Mouse (Mus musculus) intestine, postnatal 0 days (tissue): Measurements from ENCODE around the gene Prex1. TPM values are rescaled to one million over a fixed set of nuclear protein-coding genes. Genes with fewer than 3 reads are reported as not detected.

ENCODE experiments used
- ATAC-seq: fragments of 200-750 bp; cut with Nextera tagmentation; 2 replicates; pipeline ENCODE4 v1.8.0; 2017; ENCODE audit warnings: mild to moderate bottlenecking, moderate TSS enrichment, moderate library complexity
- H3K27ac ChIP-seq: fragments of 300-500 bp; sonication (generic); 2 replicates; pipeline ENCODE4 v1.5.1; 2014; ENCODE audit warnings: mild to moderate bottlenecking, low read depth, low read length, moderate library complexity
- H3K27me3 ChIP-seq: fragments of 300-500 bp; sonication (generic); replicated peaks from 2 replicates; pipeline ENCODE4 v1.6.1; 2014; ENCODE audit warnings: low read length, mixed read lengths; ENCODE audit not compliant: control insufficient read depth, insufficient read depth
- H3K36me3 ChIP-seq: fragments of 300-500 bp; sonication (generic); 2 replicates; pipeline ENCODE4 v1.6.1; 2014; ENCODE audit warnings: mild to moderate bottlenecking, moderate library complexity; ENCODE audit not compliant: control insufficient read depth, insufficient read depth
- H3K4me1 ChIP-seq: fragments of 300-500 bp; sonication (generic); replicated peaks from 2 replicates; pipeline ENCODE4 v1.6.1; 2014; ENCODE audit warnings: antibody characterized with exemption, low read length, mixed read lengths; ENCODE audit not compliant: control insufficient read depth, insufficient read depth
- H3K4me2 ChIP-seq: fragments of 300-500 bp; sonication (generic); replicated peaks from 2 replicates; pipeline ENCODE4 v1.6.1; 2014; ENCODE audit warnings: low read depth, mild to moderate bottlenecking, moderate library complexity
- H3K4me3 ChIP-seq: fragments of 300-500 bp; sonication (generic); 2 replicates; pipeline ENCODE4 v1.5.1; 2014; ENCODE audit warnings: low read depth, low read length
- H3K9ac ChIP-seq: fragments of 300-500 bp; sonication (generic); 2 replicates; pipeline ENCODE4 v1.6.1; 2014; ENCODE audit warnings: mild to moderate bottlenecking, low read depth, low read length
- H3K9me3 ChIP-seq: fragments of 300-500 bp; sonication (generic); 2 replicates; pipeline ENCODE4 v1.6.1; 2016; ENCODE audit warnings: mixed run types; ENCODE audit not compliant: control insufficient read depth
- CTCF ChIP-seq: sonication (generic); IDR thresholded peaks from 2 replicates; pipeline ENCODE4 v1.5.1; 2016; ENCODE audit warnings: low read depth, mild to moderate bottlenecking, control low read depth, antibody characterized with exemption, moderate library complexity
- WGBS: fragments of 180-500 bp; shearing (Covaris S2); extraction: QIAGEN DNeasy Blood & Tissue Kit; methylation state at CpG from one replicate; pipeline ENCODE4 v1.1.7; 2014; 5-methylcytosine and 5-hydroxymethylcytosine counted together
- polyA plus RNA-seq: library from polyadenylated mRNA; unstranded; fragments of >200 nt; fragmentation: Nextera tagmentation; extraction: Ambion mirVana; gene quantifications from 2 replicates; pipeline ENCODE4 v1.2.1, GENCODE M21; 2015

Prex1 gene
- polyA plus RNA-seq, 1 experiment from 2014 or later = 4.0 TPM

DNA sequence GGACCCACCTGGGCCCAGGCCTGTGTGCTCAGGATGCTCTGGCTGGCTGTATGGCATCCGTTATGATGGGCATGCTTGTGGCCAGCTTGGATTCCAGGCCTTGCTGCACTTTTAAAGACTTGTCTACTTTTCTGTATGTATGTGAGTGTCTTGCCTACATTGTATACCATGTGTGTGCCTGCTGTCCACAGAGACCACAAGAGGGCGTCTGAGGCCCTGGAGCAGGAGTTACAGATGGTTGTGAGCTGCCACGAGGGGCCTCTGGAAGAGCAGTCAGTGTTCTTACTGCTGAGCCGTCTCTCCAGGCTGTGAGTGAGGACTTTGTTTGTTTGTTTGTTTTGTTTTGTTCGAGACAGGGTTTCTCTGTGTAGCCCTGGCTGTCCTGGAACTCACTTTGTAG, 148.1 kb downstream of the Prex1 start:
- Histone ChIP-seq H3K9ac (no peak overlapping the region), H3K4me3 (no peak overlapping the region), H3K4me2 (no peak overlapping the region), H3K4me1 (no peaks in the 10 kb centered on the region), H3K36me3 (peaks cover 9% of the 10 kb centered on the region; the same call in 1 of the 2 replicates), H3K9me3 (no peaks in the 10 kb centered on the region), H3K27ac (no peak overlapping the region), H3K27me3 (no peaks in the 10 kb centered on the region)
- TF ChIP-seq CTCF = peak; percentile 46
- WGBS = 75% methylated on average over 5 of the region's 5 CpGs
- no peak for ATAC-seq

DNA sequence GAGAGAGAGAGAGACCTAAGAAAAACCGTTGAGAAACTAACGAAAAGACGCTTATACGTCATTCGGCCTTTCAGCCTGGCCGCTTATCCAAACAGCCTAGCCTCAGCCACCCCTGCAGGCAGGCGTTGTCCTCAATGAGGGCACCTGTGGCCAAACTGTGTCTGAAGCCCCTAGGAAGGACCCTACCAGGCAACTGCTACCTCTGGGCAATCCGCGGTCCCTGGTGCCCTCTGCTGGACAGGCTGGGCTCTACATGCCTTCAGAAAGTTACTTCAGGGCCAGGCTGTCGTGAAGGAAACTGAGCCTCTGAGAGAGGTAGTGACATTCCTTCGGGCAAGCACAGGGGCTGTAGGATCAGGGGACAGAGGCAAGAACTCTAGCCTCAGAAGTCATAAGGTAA, 149.2 kb downstream of the Prex1 start:
- peak overlapping the region; percentile 26 for H3K4me3 ChIP-seq
- TF ChIP-seq CTCF = peak; percentile 99
- H3K36me3 ChIP-seq = peaks cover 9% of the 10 kb centered on the region; the same call in 1 of the 2 replicates
- H3K4me2 ChIP-seq = peak overlapping the region; percentile 69
- no peaks in the 10 kb centered on the region for H3K27me3 ChIP-seq
- 5% methylated on average over 11 of the region's 11 CpGs for WGBS
- H3K9me3 ChIP-seq = no peaks in the 10 kb centered on the region
- peak; percentile 19; the same call in 1 of the 2 replicates for ATAC-seq
- H3K4me1 ChIP-seq = no peaks in the 10 kb centered on the region
- H3K9ac ChIP-seq = no peak overlapping the region
- no peak overlapping the region for H3K27ac ChIP-seq

DNA sequence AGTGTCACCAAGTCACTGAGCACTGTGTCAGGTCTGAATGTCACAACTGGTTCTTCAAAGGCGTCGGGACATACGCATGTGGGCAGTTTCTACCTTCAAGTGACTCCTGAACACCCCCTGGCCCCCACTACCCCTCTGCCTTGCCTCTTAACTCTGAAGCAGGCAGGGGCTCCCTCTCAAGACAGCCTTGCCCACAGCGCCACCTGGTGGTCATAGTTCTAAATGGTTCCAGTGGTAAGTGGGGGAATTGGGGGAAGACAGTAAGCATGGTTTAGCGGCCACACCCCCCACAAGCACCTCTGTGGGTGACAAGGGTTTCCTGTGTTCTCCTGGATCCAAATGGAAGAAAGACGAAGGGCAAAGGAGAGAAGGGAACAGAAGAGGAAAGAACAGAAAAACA, 149.7 kb downstream of the Prex1 start:
- Histone ChIP-seq H3K4me1 (no peaks in the 10 kb centered on the region), H3K4me2 (peak overlapping the region; percentile 69), H3K9ac (no peak overlapping the region), H3K9me3 (no peaks in the 10 kb centered on the region), H3K27me3 (no peaks in the 10 kb centered on the region), H3K4me3 (peak overlapping the region; percentile 26; the same call in 1 of the 2 replicates), H3K36me3 (peaks cover 9% of the 10 kb centered on the region; the same call in 1 of the 2 replicates), H3K27ac (no peak overlapping the region)
- 15% methylated on average over 6 of the region's 6 CpGs for whole genome bisulfite sequencing
- ATAC-seq = no peak
- peak; percentile 98 for TF ChIP-seq CTCF

DNA sequence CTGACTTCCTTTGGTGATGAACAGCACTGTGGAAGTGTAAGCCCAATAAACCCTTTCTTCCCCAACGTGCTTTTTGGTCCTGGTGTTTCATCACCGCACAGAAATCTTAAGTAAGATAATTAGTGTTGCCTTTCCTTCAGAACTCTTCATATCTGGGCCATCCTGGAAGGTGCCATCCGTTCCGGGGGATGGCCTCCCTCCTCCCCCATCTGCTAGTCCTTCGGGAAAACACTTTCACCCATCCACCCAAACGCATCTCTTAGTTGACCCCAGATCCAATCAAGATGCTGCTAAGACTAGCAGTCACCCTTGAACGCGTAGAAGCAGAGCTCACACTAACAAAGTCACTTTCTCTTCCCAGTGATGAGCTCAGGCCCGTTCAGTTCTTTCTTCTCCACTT, 150.6 kb downstream of the Prex1 start:
- Histone ChIP-seq H3K4me1 (no peaks in the 10 kb centered on the region), H3K9ac (no peak overlapping the region), H3K27ac (no peak overlapping the region), H3K4me2 (no peak overlapping the region), H3K9me3 (no peaks in the 10 kb centered on the region), H3K27me3 (no peaks in the 10 kb centered on the region), H3K36me3 (0 out of 2 replicates have a peak, but pooled peaks cover 4% of the 10 kb centered on the region), H3K4me3 (no peak overlapping the region)
- ATAC-seq = no peak
- TF ChIP-seq CTCF = no peak
- 82% methylated on average over 9 of the region's 9 CpGs for WGBS

- Histone ChIP-seq H3K4me1 (no peaks in the 10 kb centered on the region), H3K9ac (no peak overlapping the region), H3K4me3 (no peak overlapping the region), H3K4me2 (no peak overlapping the region), H3K9me3 (no peaks in the 10 kb centered on the region), H3K36me3 (0 out of 2 replicates have a peak, but pooled peaks cover 4% of the 10 kb centered on the region), H3K27ac (no peak overlapping the region), H3K27me3 (no peaks in the 10 kb centered on the region)
- TF ChIP-seq CTCF = no peak
- ATAC-seq = no peak
- 65% methylated on average over 7 of the region's 7 CpGs for WGBS
Observed at GRCm38 (mm10) chr2:166561781-166562180, 151.9 kb downstream of the Prex1 start.

GRCm38 (mm10) chr2:166560826-166561225, 152.8 kb downstream of the Prex1 start:
- 75% methylated on average over 7 of the region's 7 CpGs for WGBS
- Histone ChIP-seq H3K4me1 (no peaks in the 10 kb centered on the region), H3K9ac (no peak overlapping the region), H3K27me3 (no peaks in the 10 kb centered on the region), H3K9me3 (no peaks in the 10 kb centered on the region), H3K4me2 (no peak overlapping the region), H3K36me3 (no peaks in the 10 kb centered on the region), H3K27ac (no peak overlapping the region), H3K4me3 (no peak overlapping the region)
- TF ChIP-seq CTCF = no peak
- ATAC-seq = peak; percentile 31

DNA sequence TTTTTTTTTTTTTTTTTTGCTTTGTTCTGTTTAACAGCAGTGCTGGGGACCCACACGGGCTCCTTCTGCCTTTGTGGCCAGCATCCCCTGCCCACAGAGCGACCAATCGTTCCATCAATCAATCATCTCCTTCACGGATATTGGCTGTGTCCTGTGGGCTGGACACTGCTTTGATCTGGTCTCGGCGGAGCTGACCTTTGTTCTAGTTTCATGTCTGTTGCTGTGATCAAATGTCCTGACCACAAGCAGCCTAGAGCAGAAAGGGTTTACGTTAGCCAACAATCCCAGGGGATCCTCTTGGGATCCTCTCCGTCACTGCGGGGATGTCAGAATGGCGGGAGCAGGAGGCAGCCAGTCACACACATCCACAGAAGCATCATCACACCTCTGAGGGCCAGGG, 154.1 kb downstream of the Prex1 start:
- Histone ChIP-seq H3K36me3 (no peaks in the 10 kb centered on the region), H3K9ac (no peak overlapping the region), H3K4me3 (no peak overlapping the region), H3K9me3 (no peaks in the 10 kb centered on the region), H3K4me2 (no peak overlapping the region), H3K27me3 (no peaks in the 10 kb centered on the region), H3K4me1 (no peaks in the 10 kb centered on the region), H3K27ac (no peak overlapping the region)
- no peak for TF ChIP-seq CTCF
- WGBS = 49% methylated on average over 10 of the region's 10 CpGs
- ATAC-seq = no peak
